Mouse (Mus musculus) heart, embryonic 11.5 days (tissue): ENCODE results near the gene Oxsm. TPM values are rescaled to one million over a fixed set of nuclear protein-coding genes. Genes with fewer than 3 reads are reported as not detected.

Experiments used
- ATAC-seq: fragments of 200-750 bp; cut with Nextera tagmentation; replicated peaks from 2 replicates; pipeline ENCODE4 v1.8.0; 2017; ENCODE audit warnings: moderate library complexity; ENCODE audit not compliant: insufficient number of reproducible peaks, low FRiP score, low TSS enrichment
- H3K27ac ChIP-seq: fragments of 300-500 bp; sonication (generic); 2 replicates; pipeline ENCODE4 v1.5.1; 2014; ENCODE audit warnings: mild to moderate bottlenecking, low read depth, low read length
- H3K27me3 ChIP-seq: fragments of 300-500 bp; sonication (generic); 2 replicates; pipeline ENCODE4 v1.6.1; 2014; ENCODE audit warnings: mild to moderate bottlenecking, low read length, mixed read lengths; ENCODE audit not compliant: control insufficient read depth, insufficient read depth
- H3K36me3 ChIP-seq: fragments of 300-500 bp; sonication (generic); 2 replicates; pipeline ENCODE4 v1.6.1; 2014; ENCODE audit warnings: mild to moderate bottlenecking, low read length, moderate library complexity, mixed read lengths; ENCODE audit not compliant: control insufficient read depth, insufficient read depth
- H3K4me1 ChIP-seq: fragments of 300-500 bp; sonication (generic); 2 replicates; pipeline ENCODE4 v1.6.1; 2014; ENCODE audit warnings: low read length; ENCODE audit not compliant: control insufficient read depth, insufficient read depth
- H3K4me2 ChIP-seq: fragments of 300-500 bp; sonication (generic); 2 replicates; pipeline ENCODE4 v1.6.1; 2014; ENCODE audit warnings: mild to moderate bottlenecking, moderate library complexity
- H3K4me3 ChIP-seq: fragments of 300-500 bp; sonication (generic); 2 replicates; pipeline ENCODE4 v1.5.1; 2014; ENCODE audit warnings: low read depth, low read length
- H3K9ac ChIP-seq: fragments of 300-500 bp; sonication (generic); 2 replicates; pipeline ENCODE4 v1.6.1; 2014; ENCODE audit warnings: mild to moderate bottlenecking, low read depth, low read length, moderate library complexity
- H3K9me3 ChIP-seq: fragments of 300-500 bp; sonication (generic); replicated peaks from 2 replicates; pipeline ENCODE4 v1.6.1; 2016; ENCODE audit warnings: low read length; ENCODE audit not compliant: control insufficient read depth
- WGBS: fragments of 180-500 bp; shearing (Covaris S2); extraction: QIAGEN DNeasy Blood & Tissue Kit; methylation state at CpG from one replicate; pipeline ENCODE4 v1.1.7; 2014; ENCODE audit not compliant: insufficient replicate concordance; 5-methylcytosine and 5-hydroxymethylcytosine counted together
- polyA plus RNA-seq: library from polyadenylated mRNA; unstranded; fragments of >200 nt; fragmentation: Nextera tagmentation; extraction: Ambion mirVana; gene quantifications from 2 replicates; pipeline ENCODE4 v1.2.1, GENCODE M21; 2014

The Oxsm gene
- polyA plus RNA-seq, 1 experiment from 2014 or later: 2.3 TPM

GRCm38 (mm10) chr14:16267028-16267427 lies 17.4 kb upstream of the Oxsm start:
- 83% methylated on average over 5 of the region's 5 CpGs for WGBS
- Histone ChIP-seq H3K9me3 (no peaks in the 10 kb centered on the region), H3K36me3 (no peaks in the 10 kb centered on the region), H3K9ac (no peak overlapping the region), H3K4me2 (no peak overlapping the region), H3K4me1 (no peaks in the 10 kb centered on the region), H3K27me3 (no peaks in the 10 kb centered on the region), H3K4me3 (no peak overlapping the region), H3K27ac (no peak overlapping the region)
- no peak for ATAC-seq

- H3K27me3 ChIP-seq: no peaks in the 10 kb centered on the region
- H3K27ac ChIP-seq: no peak overlapping the region
- no peaks in the 10 kb centered on the region for H3K9me3 ChIP-seq
- no peak for ATAC-seq
- H3K4me2 ChIP-seq: no peak overlapping the region
- no peak overlapping the region for H3K4me3 ChIP-seq
- no peak overlapping the region for H3K9ac ChIP-seq
- no peaks in the 10 kb centered on the region; the same call in 1 of the 2 replicates for H3K36me3 ChIP-seq
- H3K4me1 ChIP-seq: no peaks in the 10 kb centered on the region
- WGBS: 80% methylated on average over 3 of the region's 3 CpGs
Measured at GRCm38 (mm10) chr14:16261869-16262268, 12.3 kb upstream of the Oxsm start.

GRCm38 (mm10) chr14:16260541-16260940 lies 10.9 kb upstream of the Oxsm start:
- Histone ChIP-seq H3K36me3 (no peaks in the 10 kb centered on the region; the same call in 1 of the 2 replicates), H3K4me1 (no peaks in the 10 kb centered on the region), H3K27me3 (no peaks in the 10 kb centered on the region), H3K9ac (no peak overlapping the region), H3K4me2 (no peak overlapping the region), H3K9me3 (no peaks in the 10 kb centered on the region), H3K4me3 (no peak overlapping the region), H3K27ac (no peak overlapping the region)
- ATAC-seq: no peak
- WGBS: 77% methylated on average over 6 of the region's 6 CpGs

GRCm38 (mm10) chr14:16256209-16256608 lies 6.6 kb upstream of the Oxsm start:
- ATAC-seq: no peak
- no peak overlapping the region for H3K4me3 ChIP-seq
- no peaks in the 10 kb centered on the region for H3K4me1 ChIP-seq
- no peaks in the 10 kb centered on the region for H3K27me3 ChIP-seq
- H3K9me3 ChIP-seq: no peaks in the 10 kb centered on the region
- H3K36me3 ChIP-seq: peaks cover 6% of the 10 kb centered on the region
- 68% methylated on average over 2 of the region's 2 CpGs for WGBS
- H3K27ac ChIP-seq: no peak overlapping the region
- no peak overlapping the region for H3K4me2 ChIP-seq
- H3K9ac ChIP-seq: no peak overlapping the region

GRCm38 (mm10) chr14:16255745-16256144 lies 6.1 kb upstream of the Oxsm start:
- Histone ChIP-seq H3K9me3 (no peaks in the 10 kb centered on the region), H3K27ac (no peak overlapping the region), H3K27me3 (no peaks in the 10 kb centered on the region), H3K4me1 (no peaks in the 10 kb centered on the region), H3K4me3 (no peak overlapping the region), H3K4me2 (no peak overlapping the region), H3K36me3 (peaks cover 6% of the 10 kb centered on the region), H3K9ac (no peak overlapping the region)
- no peak for ATAC-seq
- 89% methylated on average over 3 of the region's 3 CpGs for WGBS

- Histone ChIP-seq H3K27me3 (no peaks in the 10 kb centered on the region), H3K9ac (peak overlapping the region; percentile 96), H3K27ac (no peak overlapping the region), H3K36me3 (peaks cover 3% of the 10 kb centered on the region; the same call in 1 of the 2 replicates), H3K9me3 (no peaks in the 10 kb centered on the region), H3K4me3 (peak overlapping the region; percentile 75), H3K4me2 (peak overlapping the region; percentile 87), H3K4me1 (no peaks in the 10 kb centered on the region)
- ATAC-seq: no peak
- WGBS: 78% methylated on average over 3 of the region's 3 CpGs
Measured at GRCm38 (mm10) chr14:16250099-16250498, 491 bp upstream of the Oxsm start.

GRCm38 (mm10) chr14:16248603-16249157 lies 928 bp downstream of the Oxsm start:
- WGBS: 17% methylated on average over 9 of the region's 9 CpGs
- no peak overlapping the region for H3K27ac ChIP-seq

GRCm38 (mm10) chr14:16248135-16248534 lies 1.5 kb downstream of the Oxsm start:
- Histone ChIP-seq H3K9me3 (no peaks in the 10 kb centered on the region), H3K36me3 (no peaks in the 10 kb centered on the region), H3K4me2 (peak overlapping the region; percentile 87), H3K27me3 (no peaks in the 10 kb centered on the region), H3K9ac (no peak overlapping the region), H3K4me1 (no peaks in the 10 kb centered on the region), H3K4me3 (peak overlapping the region; percentile 75; the same call in 1 of the 2 replicates), H3K27ac (no peak overlapping the region)
- 72% methylated on average over 3 of the region's 3 CpGs for WGBS
- ATAC-seq: no peak

More at GRCm38 (mm10) chr14:16248603-16249157, 928 bp downstream of the Oxsm start:
- peak overlapping the region; percentile 75 for H3K4me3 ChIP-seq
- no peaks in the 10 kb centered on the region for H3K27me3 ChIP-seq
- H3K9ac ChIP-seq: peak overlapping the region; percentile 96
- no peaks in the 10 kb centered on the region for H3K36me3 ChIP-seq
- peak overlapping the region; percentile 87 for H3K4me2 ChIP-seq
- no peaks in the 10 kb centered on the region for H3K9me3 ChIP-seq
- no peak for ATAC-seq
- no peaks in the 10 kb centered on the region for H3K4me1 ChIP-seq

- no peak for ATAC-seq
- WGBS: 79% methylated on average over 2 of the region's 2 CpGs
- H3K27ac ChIP-seq: no peak overlapping the region
- H3K4me2 ChIP-seq: no peak overlapping the region
- no peaks in the 10 kb centered on the region for H3K9me3 ChIP-seq
- H3K36me3 ChIP-seq: no peaks in the 10 kb centered on the region
- H3K4me3 ChIP-seq: no peak overlapping the region
- no peaks in the 10 kb centered on the region; the same call in 1 of the 2 replicates for H3K4me1 ChIP-seq
- no peaks in the 10 kb centered on the region for H3K27me3 ChIP-seq
- H3K9ac ChIP-seq: no peak overlapping the region
Measured at GRCm38 (mm10) chr14:16246340-16246912, 3.2 kb downstream of the Oxsm start.
